Mouse (Mus musculus): Measurements from ENCODE around the gene 4930512M02Rik. TPM values are rescaled to one million over a fixed set of nuclear protein-coding genes. Genes with fewer than 3 reads are reported as not detected.

4930512M02Rik gene
- polyA plus RNA-seq, 1 experiment from 2014 or later: not detected

DNA sequence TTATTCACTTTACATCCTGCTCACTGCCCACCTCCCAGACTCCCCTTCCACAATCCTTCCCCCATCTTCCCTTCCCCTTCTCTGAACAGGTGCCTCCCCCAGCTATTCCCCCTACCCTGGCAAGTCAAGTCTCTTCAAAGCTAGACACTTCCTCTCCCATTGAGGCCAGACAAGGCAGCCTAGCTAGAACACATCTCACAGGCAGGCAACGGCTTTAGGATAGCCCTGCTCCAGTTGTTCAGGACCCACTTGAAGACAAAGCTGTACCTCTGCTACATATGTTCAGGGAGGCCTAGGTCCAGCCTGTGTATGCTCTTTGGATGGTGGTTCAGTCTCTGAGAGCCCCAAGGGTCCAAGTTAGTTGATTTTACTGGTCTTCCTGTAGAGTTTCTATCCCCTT lies 71.4 kb downstream of the 4930512M02Rik start:
- no peak overlapping the region for H3K4me3 ChIP-seq (ENCODE audit: low read length)
- no peaks in the 10 kb centered on the region for H3K9me3 ChIP-seq (ENCODE audit: control insufficient read depth, low read length)
- no peak overlapping the region for H3K4me2 ChIP-seq (ENCODE audit: low read depth, low read length)
- no peaks in the 10 kb centered on the region for H3K36me3 ChIP-seq (ENCODE audit: control insufficient read depth, insufficient read depth, low read length)
- ATAC-seq: no peak
- 92% methylated on average over 1 of the region's 1 CpGs for WGBS
- H3K9ac ChIP-seq (ENCODE audit: low read depth, low read length): no peak overlapping the region
- H3K4me1 ChIP-seq (ENCODE audit: control insufficient read depth, insufficient read depth, low read length): no peaks in the 10 kb centered on the region
- H3K27me3 ChIP-seq (replicated peaks; ENCODE audit: control insufficient read depth, insufficient read depth, low read length): no peaks in the 10 kb centered on the region
- H3K27ac ChIP-seq (ENCODE audit: low read length): no peak overlapping the region

DNA sequence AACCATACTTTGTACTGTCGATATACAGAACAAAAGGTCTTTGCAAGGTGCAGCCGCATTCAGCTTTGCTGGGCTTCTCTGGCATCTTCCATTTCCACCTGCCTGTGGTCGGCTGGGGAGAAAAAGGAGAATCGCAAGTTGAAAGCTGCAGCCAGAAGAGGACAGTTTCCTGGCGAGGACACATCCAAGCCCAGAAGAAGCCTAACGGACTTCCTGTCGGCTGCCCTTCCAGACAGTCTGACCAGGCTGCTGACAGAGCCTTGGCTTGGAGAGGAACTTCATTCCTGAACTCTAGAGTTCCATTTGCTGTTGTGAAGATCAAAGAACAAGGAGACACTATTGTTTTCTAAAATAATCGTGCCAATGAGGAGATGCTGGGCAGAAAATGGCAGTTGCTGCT lies 72.1 kb downstream of the 4930512M02Rik start:
- Histone ChIP-seq H3K9me3 (ENCODE audit: control insufficient read depth, low read length) (no peaks in the 10 kb centered on the region), H3K36me3 (ENCODE audit: control insufficient read depth, insufficient read depth, low read length) (no peaks in the 10 kb centered on the region), H3K27ac (ENCODE audit: low read length) (no peak overlapping the region), H3K4me1 (ENCODE audit: control insufficient read depth, insufficient read depth, low read length) (no peaks in the 10 kb centered on the region), H3K27me3 (replicated peaks; ENCODE audit: control insufficient read depth, insufficient read depth, low read length) (no peaks in the 10 kb centered on the region), H3K9ac (ENCODE audit: low read depth, low read length) (no peak overlapping the region), H3K4me3 (ENCODE audit: low read length) (no peak overlapping the region), H3K4me2 (ENCODE audit: low read depth, low read length) (no peak overlapping the region)
- WGBS: 78% methylated on average over 8 of the region's 8 CpGs
- no peak for ATAC-seq

DNA sequence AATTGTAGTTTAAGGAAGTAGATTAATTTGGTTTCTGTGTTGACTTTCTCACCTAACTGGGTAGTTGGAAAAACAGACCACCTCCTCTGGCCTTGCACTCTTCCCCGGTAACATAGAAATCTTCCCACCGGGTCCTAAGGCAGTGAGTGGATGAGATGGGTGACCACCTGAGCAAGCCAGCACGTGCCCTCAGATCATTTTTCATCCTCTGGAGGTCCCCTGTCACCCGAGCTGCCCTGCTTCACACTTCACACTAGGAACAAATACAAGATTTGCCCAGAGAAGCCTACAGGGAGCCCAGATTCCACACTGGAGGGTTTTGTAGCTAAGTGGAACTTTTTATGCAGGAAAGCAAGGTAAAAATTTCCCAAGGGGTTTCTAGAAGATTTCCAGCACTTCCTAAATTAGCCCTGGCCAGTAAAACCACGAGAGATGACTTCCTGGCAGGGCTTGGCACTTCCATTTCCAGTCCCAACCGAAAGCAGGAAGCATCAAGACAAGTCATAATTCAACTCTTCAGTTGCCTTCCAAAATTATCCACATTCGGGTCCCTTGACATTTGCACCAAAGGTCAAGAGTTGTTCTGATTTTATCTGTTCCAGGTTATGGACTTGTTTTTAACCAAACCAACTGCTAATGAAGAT lies 79.9 kb downstream of the 4930512M02Rik start:
- WGBS: 59% methylated on average over 7 of the region's 7 CpGs
- ATAC-seq: no peak

DNA sequence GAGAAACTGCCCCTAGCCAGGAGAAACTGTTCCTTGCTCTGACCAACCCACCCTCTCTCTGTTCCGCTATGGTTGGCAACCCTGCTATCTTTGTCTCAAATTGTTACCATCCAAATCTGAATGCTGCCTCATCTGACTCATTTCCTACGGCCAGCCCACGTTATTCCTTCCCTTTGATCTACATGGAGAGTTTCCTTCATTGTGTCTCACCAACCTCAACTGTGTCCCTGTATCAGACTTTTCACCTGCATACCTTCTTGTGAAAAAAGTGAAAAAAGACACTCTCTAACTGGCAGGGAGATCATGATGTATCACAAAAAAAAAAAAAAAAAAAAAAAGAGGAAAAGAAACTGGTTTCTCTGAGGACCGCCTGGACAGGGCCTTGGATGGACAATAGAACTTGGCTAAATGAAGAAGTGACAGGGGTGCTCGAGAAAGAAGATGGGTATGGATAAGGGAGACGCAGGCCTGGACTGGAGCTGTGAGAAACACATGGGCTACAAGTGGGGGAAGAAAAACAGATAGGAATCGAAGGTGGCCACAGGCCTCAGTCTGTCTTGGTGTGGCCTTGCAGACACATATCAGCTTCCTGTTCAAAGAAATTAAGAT lies 80.6 kb downstream of the 4930512M02Rik start:
- Histone ChIP-seq H3K4me1 (ENCODE audit: control insufficient read depth, insufficient read depth, low read length) (no peaks in the 10 kb centered on the region), H3K27me3 (replicated peaks; ENCODE audit: control insufficient read depth, insufficient read depth, low read length) (no peaks in the 10 kb centered on the region), H3K4me2 (ENCODE audit: low read depth, low read length) (no peak overlapping the region), H3K36me3 (ENCODE audit: control insufficient read depth, insufficient read depth, low read length) (no peaks in the 10 kb centered on the region), H3K27ac (ENCODE audit: low read length) (no peak overlapping the region), H3K4me3 (ENCODE audit: low read length) (no peak overlapping the region), H3K9ac (ENCODE audit: low read depth, low read length) (no peak overlapping the region), H3K9me3 (ENCODE audit: control insufficient read depth, low read length) (no peaks in the 10 kb centered on the region)
- no peak for ATAC-seq
- WGBS: 84% methylated on average over 7 of the region's 7 CpGs

More for the DNA sequence above, 79.9 kb downstream of the 4930512M02Rik start:
- Histone ChIP-seq H3K27me3 (replicated peaks; ENCODE audit: control insufficient read depth, insufficient read depth, low read length) (no peaks in the 10 kb centered on the region), H3K27ac (ENCODE audit: low read length) (no peak overlapping the region), H3K36me3 (ENCODE audit: control insufficient read depth, insufficient read depth, low read length) (no peaks in the 10 kb centered on the region), H3K4me3 (ENCODE audit: low read length) (no peak overlapping the region), H3K9ac (ENCODE audit: low read depth, low read length) (no peak overlapping the region), H3K9me3 (ENCODE audit: control insufficient read depth, low read length) (no peaks in the 10 kb centered on the region), H3K4me1 (ENCODE audit: control insufficient read depth, insufficient read depth, low read length) (no peaks in the 10 kb centered on the region), H3K4me2 (ENCODE audit: low read depth, low read length) (no peak overlapping the region)

DNA sequence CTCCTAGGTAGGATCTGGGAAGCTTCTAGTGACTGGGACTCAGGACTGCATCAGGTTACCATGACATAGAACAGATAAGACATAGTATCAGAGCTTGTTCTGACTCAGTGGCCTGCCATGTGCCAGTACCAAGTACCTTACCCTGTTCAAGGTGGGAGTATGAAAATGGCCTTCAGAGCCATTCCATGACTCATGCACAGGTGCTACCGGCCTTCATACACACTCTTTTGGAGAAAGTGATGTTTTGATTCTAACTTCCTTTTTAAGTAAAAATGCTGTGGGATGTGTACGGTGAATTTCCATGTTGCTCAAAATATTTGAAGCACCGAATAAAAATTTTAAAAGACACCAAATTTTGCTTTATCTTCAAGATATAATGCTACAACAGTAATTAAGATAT lies 81.7 kb downstream of the 4930512M02Rik start:
- H3K4me2 ChIP-seq (ENCODE audit: low read depth, low read length): no peak overlapping the region
- WGBS: 86% methylated on average over 3 of the region's 3 CpGs
- no peak for ATAC-seq

More for the DNA sequence above, 81.7 kb downstream of the 4930512M02Rik start:
- H3K36me3 ChIP-seq (ENCODE audit: control insufficient read depth, insufficient read depth, low read length): no peaks in the 10 kb centered on the region
- no peak overlapping the region for H3K9ac ChIP-seq (ENCODE audit: low read depth, low read length)
- H3K4me3 ChIP-seq (ENCODE audit: low read length): no peak overlapping the region
- H3K4me1 ChIP-seq (ENCODE audit: control insufficient read depth, insufficient read depth, low read length): no peaks in the 10 kb centered on the region
- H3K9me3 ChIP-seq (ENCODE audit: control insufficient read depth, low read length): no peaks in the 10 kb centered on the region
- H3K27ac ChIP-seq (ENCODE audit: low read length): no peak overlapping the region
- no peaks in the 10 kb centered on the region for H3K27me3 ChIP-seq (replicated peaks; ENCODE audit: control insufficient read depth, insufficient read depth, low read length)

Other genes with a start within 250 kb of the 4930512M02Rik start
- 0.45 and 0.61 TPM in 2 replicates for gene Spata48, start 165.7 kb downstream of the 4930512M02Rik start, polyA plus RNA-seq (2015; fragmentation: Nextera tagmentation; extraction: Ambion mirVana)
- 0.34 TPM in 2 replicates for gene Zpbp, start 165.4 kb downstream of the 4930512M02Rik start, polyA plus RNA-seq (2015; fragmentation: Nextera tagmentation; extraction: Ambion mirVana)
- 1.5 and 1.9 TPM in 2 replicates for gene Ikzf1, start 57.2 kb upstream of the 4930512M02Rik start, polyA plus RNA-seq (2015; fragmentation: Nextera tagmentation; extraction: Ambion mirVana)
- gene Fignl1, start 181.1 kb upstream of the 4930512M02Rik start, polyA plus RNA-seq (2015; fragmentation: Nextera tagmentation; extraction: Ambion mirVana): 38.1 and 40.4 TPM in 2 replicates